In genomic region chr10:125264938-125265337, GRCm38 (mm10) we compare ENCODE assay signal across 8 mouse cellular contexts.
DNase-seq lines count a peak whose midpoint lies in the region; ATAC-seq and TF ChIP-seq lines count a peak whose summit lies in the region.

No protein-coding gene starts in this region.

- H3K27ac ChIP-seq in bone marrow, adult 2 months (ENCODE audit: control insufficient read depth, insufficient read depth, low read depth, low read length, poor library complexity) = no peak overlapping the region
- no peak overlapping the region for H3K27ac ChIP-seq in embryonic fibroblast, embryonic 13.5 days (ENCODE audit: insufficient read depth, low read length)
- no peak overlapping the region for H3K27ac ChIP-seq in stomach, embryonic 14.5 days (ENCODE audit: low read length)

- WGBS in bone marrow, adult 2 months = 41% methylated on average over 4 of the region's 4 CpGs
- 60% methylated on average over 4 of the region's 4 CpGs for WGBS in stomach, embryonic 14.5 days

- H3K27me3 ChIP-seq in stomach, embryonic 14.5 days (ENCODE audit: control insufficient read depth, insufficient read depth, low read length) = no peaks in the 10 kb centered on the region

- no peaks in the 10 kb centered on the region; the same call in 1 of the 2 replicates for H3K4me1 ChIP-seq in bone marrow, adult 2 months (ENCODE audit: control insufficient read depth, insufficient read depth, low read length)
- no peaks in the 10 kb centered on the region; the same call in none of the 2 replicates for H3K4me1 ChIP-seq in embryonic fibroblast, embryonic 13.5 days (ENCODE audit: control insufficient read depth, insufficient read depth, low read length)
- no peaks in the 10 kb centered on the region for H3K4me1 ChIP-seq in stomach, embryonic 14.5 days (ENCODE audit: control insufficient read depth, insufficient read depth, low read length)

- 0 out of 2 replicates have a peak, but pooled peaks have one; percentile 65 for ATAC-seq in stomach, embryonic 14.5 days (ENCODE audit: insufficient number of reproducible peaks, insufficient read depth, low FRiP score, low read depth)

- DNase-seq in adrenal gland, adult (ENCODE audit: inconsistent age in 2 of 2, low spot score in 1 of 2) = peak; percentile 62 to 81
- no peak for DNase-seq in adrenal gland, postnatal 4 days (ENCODE audit: low spot score in 2 of 2)
- peak; percentile 68 for DNase-seq in heart, postnatal 4 days
- peak; percentile 59 for DNase-seq in layer of hippocampus, adult 9-11 months
- peak; percentile 67 for DNase-seq in lung, postnatal 25 days (ENCODE audit: low spot score)

- no peaks in the 10 kb centered on the region for H3K36me3 ChIP-seq in stomach, embryonic 14.5 days (ENCODE audit: control insufficient read depth, insufficient read depth, low read length)

- H3K4me3 ChIP-seq in bone marrow, adult 2 months (replicated peaks; ENCODE audit: control insufficient read depth, low read depth, low read length) = no peak overlapping the region
- no peak overlapping the region for H3K4me3 ChIP-seq in embryonic fibroblast, embryonic 13.5 days (ENCODE audit: insufficient read depth, low read length)
- H3K4me3 ChIP-seq in stomach, embryonic 14.5 days (ENCODE audit: low read depth, low read length) = no peak overlapping the region

- no peak overlapping the region for H3K4me2 ChIP-seq in stomach, embryonic 14.5 days (replicated peaks; ENCODE audit: low read depth, low read length)

- no peak for TF ChIP-seq POLR2A in bone marrow, adult 2 months (IDR thresholded peaks at IDR 0.05; ENCODE audit: borderline replicate concordance, control insufficient read depth, low read depth, low read length)
- TF ChIP-seq POLR2A in embryonic fibroblast, embryonic 13.5 days (IDR thresholded peaks at IDR 0.05; ENCODE audit: low read depth, low read length) = no peak

- no peak overlapping the region for H3K9ac ChIP-seq in stomach, embryonic 14.5 days (replicated peaks; ENCODE audit: low read depth, low read length)

- no peaks in the 10 kb centered on the region for H3K9me3 ChIP-seq in stomach, embryonic 14.5 days (ENCODE audit: control insufficient read depth, low read depth, low read length)

- peak; percentile 81 for TF ChIP-seq CTCF in bone marrow, adult 2 months (IDR thresholded peaks at IDR 0.05; ENCODE audit: control insufficient read depth, insufficient read depth, low read length)
- TF ChIP-seq CTCF in embryonic fibroblast, embryonic 13.5 days (IDR thresholded peaks at IDR 0.05; ENCODE audit: borderline replicate concordance, insufficient read depth, low read length) = peak; percentile 91; the same call in 1 of the 2 replicates

Comparison
In these comparisons a context has a peak if more than half of its experiments do, and no peak if none do; other contexts are left out.
1. DNase-seq: peak in adrenal gland, adult (2 of 2), heart, postnatal 4 days (single experiment), layer of hippocampus, adult 9-11 months (single experiment) and lung, postnatal 25 days (single experiment); none in adrenal gland, postnatal 4 days (0 of 2).